Mouse (Mus musculus): ENCODE data around the gene Fam53b. TPM values are rescaled to one million over a fixed set of nuclear protein-coding genes. Genes with fewer than 3 reads are reported as not detected.
A peak's percentile ranks its signal among the peaks of the same experiment; 100 is the strongest.

Fam53b gene
- 19.0 and 20.4 TPM in 2 replicates for total RNA-seq (2017)

DNA sequence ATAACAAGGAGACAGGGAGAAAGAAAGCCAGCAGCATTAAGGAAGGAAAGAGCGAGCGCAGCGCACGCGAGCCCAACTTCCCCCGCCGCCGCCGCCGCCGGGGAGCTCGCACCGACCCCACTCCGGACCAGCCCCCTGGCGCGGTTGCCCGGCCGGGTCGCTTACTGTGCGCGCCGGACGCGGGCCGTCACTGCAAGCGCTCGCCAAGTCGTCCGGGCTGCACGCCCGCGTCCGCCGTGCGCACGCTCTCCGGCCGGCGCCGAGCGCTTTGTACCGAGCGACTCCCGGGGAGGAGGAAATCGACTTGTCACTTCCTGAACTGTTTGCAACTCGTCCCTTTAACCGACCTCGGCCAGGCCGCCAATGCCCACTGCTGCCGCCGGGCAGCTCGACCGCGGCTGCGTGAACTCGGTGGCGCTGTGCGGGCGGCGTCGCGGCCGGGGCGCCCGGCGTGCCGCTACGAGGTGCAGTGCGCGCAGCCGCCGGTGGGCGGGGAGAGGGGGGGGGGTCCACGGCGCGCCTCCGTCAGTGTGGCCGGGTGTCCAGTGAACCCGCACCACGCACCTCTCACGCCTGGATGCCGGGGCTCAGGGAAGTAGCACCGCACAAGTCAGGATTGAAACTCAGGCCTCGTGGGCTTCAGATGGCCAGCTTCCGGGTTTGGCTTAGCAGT lies at the start of gene Fam53b:
Fam53b (minus strand) TSS at position 471 of the 673 bp plus-strand sequence.
- ATAC-seq (ENCODE audit: extremely low read depth, insufficient number of reproducible peaks, low FRiP score, poor library complexity, severe bottlenecking): peak; percentile 35

DNA sequence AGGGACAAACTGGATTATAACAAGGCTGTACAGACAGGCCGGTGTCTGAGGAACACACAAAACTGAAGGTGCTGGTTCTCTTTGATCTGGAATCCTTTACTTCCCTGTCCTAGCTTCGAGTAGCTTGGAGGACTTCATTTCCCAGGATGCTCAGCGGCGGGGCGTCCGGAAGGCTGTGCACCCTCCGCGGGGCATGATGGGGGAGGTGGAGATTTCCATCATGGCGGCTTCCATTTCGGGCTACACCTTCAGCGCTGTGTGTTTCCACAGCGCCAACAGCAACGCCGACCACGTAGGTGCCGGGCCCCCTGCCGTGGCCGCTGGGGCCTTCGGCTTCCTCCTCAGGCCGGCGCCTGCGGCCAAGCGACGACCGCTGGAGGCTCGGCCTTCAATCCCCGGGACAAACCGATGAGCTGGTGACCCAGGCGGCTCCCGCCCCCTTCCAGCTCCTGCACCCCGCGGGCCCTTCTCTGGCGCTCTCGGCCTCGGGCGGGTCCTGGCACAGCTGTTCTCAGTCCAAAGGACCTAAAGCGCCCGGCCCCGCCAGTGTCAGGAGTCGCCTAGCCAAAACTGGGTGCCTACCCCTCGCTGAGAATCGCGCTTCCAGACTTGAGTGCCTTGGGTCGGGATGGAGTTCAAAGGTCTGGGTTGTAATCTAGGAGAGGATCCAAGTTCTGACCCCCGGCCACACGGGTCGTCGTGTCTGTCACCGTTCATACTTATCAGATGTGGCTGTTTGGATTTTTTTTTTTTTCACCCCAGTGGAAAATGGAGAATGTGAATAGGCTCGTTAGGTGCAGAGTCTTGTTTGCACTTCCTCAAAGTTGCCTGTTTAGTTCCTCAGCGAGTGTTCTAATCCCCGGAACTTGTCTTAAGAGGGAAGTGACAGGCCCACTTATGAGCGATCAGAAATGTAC lies 45.6 kb upstream of the Fam53b start, which contains the start of gene Abraxas2:
Abraxas2 (plus strand) TSS at position 184 of the 917 bp plus-strand sequence.
- peak; percentile 99 for ATAC-seq (ENCODE audit: extremely low read depth, insufficient number of reproducible peaks, low FRiP score, poor library complexity, severe bottlenecking)

DNA sequence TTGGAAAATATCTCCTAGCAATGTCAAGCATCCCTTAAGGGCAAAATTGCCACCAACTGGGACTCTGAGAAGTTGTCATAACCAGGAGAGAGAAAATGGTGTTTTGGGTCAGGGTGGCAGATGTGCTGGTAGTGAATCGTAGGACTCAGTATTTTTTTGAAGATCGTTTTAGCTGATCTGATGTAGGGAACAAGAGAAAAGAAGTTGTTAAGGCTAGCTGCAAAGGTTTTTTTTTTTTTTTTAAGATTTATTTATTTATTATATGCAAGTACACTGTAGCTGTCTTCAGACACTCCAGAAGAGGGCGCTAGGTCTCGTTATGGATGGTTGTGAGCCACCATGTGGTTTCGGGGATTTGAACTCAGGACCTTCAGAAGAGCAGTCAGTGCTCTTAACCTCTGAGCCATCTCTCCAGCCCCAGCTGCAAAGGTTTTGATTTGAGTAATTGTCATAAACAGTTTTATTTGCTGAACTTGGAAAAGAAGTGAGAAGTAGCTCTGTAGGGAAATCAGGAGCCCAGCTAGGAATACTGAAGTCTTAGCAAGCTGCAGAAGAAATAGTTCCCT lies 44.4 kb upstream of the Fam53b start:
- ATAC-seq (ENCODE audit: extremely low read depth, insufficient number of reproducible peaks, low FRiP score, poor library complexity, severe bottlenecking): no peak

DNA sequence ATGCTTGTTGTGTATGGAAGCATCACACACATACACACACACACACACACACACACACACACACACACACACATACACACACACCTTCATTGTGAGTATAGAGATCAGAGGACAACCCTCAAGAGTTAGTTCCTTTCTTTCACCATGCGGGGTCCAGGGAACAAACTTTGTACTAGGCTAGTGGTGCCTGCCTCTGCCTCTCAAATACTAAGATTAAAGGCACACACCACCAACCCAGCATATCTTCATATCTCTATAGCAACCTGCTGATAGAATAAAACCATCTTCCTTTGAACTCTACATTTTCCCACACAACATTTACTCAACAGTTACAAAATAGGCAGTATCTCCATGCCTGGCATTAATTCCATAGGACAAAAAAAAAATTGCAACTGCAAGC lies 42.4 kb upstream of the Fam53b start:
- ATAC-seq (ENCODE audit: extremely low read depth, insufficient number of reproducible peaks, low FRiP score, poor library complexity, severe bottlenecking): no peak

DNA sequence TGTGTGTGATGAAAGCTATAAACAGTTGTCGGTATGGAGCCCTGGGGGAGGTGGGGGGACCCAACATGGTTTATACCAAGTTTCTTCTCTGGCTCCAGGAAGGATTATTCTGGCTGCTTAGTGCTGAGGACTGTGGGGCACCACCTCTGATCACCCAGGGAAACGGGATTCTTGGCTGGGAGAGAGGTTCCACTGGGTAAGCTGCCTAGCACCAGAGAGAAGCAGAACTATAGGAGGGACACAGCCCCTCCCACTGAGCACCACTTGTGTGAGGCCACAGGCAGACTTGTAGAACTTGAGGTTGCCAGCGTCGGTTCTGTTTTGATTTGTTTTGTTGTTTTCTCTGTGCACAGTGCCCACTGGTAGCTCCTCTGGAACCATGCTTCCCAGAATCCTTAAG lies 40.3 kb upstream of the Fam53b start:
- no peak for ATAC-seq (ENCODE audit: extremely low read depth, insufficient number of reproducible peaks, low FRiP score, poor library complexity, severe bottlenecking)

DNA sequence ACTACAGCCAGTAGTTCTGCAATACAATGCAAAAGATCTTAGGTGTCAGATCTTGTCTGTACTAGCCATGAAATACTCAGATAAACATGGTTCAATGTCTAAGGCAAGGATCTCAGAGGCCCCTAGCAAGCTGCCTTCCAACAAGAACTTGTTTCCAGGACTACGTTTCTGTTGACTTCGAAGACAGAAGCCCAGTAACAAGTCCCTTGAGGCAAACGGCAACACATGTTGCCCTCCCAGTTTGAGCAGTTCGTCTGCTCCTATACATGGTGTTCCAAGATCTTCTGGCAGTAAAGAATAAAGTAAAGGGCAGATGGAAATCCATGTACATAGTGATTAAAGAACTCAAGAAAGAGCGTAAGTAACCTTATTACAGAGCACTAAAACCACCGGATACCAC lies 39.7 kb upstream of the Fam53b start:
- no peak for ATAC-seq (ENCODE audit: extremely low read depth, insufficient number of reproducible peaks, low FRiP score, poor library complexity, severe bottlenecking)

DNA sequence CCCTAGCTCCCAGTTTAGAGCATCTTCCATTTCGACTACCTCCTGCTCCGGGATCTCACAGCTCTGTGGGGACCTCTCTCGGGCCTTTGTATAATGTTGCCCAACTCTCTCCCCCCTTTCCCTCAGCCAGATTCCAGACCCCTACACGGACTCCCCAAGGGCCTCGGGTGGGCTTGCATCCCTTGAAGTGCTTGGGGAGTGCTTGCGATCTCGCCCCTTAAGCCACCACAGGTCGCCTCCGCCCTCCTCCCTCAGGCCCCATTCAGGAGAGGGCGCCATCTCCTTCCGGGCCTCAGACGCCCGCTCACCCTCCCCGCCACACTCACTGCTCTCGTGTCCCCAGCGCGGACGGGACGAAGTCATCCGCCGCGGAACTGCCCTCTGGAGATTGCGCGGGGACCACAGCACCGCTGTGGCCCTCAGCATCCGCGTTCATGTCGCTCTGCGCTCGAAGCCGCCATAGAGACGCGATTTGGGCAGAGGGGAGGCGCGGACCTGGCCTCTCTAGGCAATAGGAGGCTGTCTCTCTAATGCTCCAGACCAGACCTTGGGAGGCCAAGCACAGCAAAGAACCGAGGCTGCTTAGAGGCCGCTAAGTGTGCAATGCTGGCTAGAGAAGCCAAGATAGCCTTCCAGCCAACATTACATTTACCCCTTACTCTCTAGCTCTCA lies 38.6 kb upstream of the Fam53b start, which contains the start of gene Eef1akmt2:
Eef1akmt2 (minus strand) TSS at position 501 of the 672 bp plus-strand sequence.
- ATAC-seq (ENCODE audit: extremely low read depth, insufficient number of reproducible peaks, low FRiP score, poor library complexity, severe bottlenecking): peak; percentile 91

DNA sequence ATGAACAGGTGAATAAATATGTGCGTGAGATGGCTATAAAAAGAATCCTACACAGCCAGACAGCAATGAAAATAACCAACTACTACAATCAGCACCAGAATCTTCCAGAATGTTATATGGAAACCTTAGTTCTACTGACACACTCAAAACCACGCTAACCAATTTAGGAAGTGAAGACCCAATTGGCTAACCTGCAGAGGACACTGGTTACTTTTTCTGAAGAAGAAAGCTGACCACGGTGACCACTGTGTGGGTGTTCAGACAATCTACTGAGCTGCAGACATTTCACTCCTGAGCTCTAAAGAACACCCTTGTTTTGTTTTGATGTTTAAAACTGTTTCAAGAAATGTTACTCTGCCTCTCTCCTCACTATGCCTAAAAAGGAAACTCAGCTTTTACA lies 29.5 kb upstream of the Fam53b start:
- no peak for ATAC-seq (ENCODE audit: extremely low read depth, insufficient number of reproducible peaks, low FRiP score, poor library complexity, severe bottlenecking)

DNA sequence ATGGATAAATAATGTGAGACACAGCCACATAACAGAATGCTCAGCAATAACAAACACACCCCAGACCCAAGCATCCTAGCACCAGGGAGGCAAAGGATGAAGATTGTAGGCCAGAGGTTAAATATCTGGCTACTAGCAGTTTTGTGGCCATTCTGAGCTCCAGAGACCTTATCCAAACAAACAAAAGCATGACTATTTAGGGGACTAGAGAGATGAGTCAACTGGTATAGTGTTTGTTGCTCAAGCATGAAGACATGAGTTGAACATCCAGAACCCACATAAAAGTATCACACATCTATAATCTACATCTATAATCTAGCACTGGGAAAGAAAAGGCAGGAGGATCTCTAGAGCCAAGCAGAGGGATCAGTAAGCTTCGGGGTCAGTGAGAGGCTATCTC lies 28.8 kb upstream of the Fam53b start:
- no peak for ATAC-seq (ENCODE audit: extremely low read depth, insufficient number of reproducible peaks, low FRiP score, poor library complexity, severe bottlenecking)

DNA sequence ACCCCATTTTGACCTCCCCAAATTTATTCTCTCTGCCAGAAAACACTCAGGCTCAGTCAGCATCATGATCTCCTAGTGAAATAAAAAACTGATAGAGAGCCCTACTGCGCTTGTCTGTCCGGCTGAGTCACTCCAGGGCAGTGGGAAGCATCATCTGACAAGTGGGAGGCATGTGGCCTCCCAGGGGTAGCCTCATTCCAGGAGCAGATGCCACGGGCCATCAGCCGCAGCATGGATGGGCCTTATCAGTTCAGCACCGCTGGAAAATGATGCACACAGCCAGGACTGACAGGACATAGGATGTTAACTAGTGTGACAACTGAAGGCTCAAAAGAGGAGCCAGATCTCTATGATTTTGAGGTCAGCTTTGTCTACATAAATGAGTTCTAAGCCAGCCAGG lies 27.6 kb upstream of the Fam53b start:
- ATAC-seq (ENCODE audit: extremely low read depth, insufficient number of reproducible peaks, low FRiP score, poor library complexity, severe bottlenecking): no peak

DNA sequence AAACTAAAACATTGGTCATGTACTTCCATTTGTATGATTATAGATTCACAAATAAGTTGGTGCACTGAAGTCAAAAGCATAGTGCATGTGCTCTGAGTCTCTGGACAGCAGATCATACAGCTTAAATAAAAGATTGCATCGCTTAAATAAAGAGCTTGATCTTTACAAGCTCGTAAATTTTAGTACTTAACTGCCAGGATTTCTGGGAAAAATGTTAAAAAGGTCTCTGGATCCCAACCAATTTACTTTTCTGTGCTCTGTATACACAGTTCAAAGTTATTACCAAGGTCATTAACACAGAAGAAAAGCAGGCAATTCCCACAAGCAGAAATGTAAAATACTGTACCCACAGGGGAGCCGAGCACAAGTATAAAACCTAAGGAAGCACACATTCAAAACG lies 17.3 kb upstream of the Fam53b start:
- ATAC-seq (ENCODE audit: extremely low read depth, insufficient number of reproducible peaks, low FRiP score, poor library complexity, severe bottlenecking): no peak

DNA sequence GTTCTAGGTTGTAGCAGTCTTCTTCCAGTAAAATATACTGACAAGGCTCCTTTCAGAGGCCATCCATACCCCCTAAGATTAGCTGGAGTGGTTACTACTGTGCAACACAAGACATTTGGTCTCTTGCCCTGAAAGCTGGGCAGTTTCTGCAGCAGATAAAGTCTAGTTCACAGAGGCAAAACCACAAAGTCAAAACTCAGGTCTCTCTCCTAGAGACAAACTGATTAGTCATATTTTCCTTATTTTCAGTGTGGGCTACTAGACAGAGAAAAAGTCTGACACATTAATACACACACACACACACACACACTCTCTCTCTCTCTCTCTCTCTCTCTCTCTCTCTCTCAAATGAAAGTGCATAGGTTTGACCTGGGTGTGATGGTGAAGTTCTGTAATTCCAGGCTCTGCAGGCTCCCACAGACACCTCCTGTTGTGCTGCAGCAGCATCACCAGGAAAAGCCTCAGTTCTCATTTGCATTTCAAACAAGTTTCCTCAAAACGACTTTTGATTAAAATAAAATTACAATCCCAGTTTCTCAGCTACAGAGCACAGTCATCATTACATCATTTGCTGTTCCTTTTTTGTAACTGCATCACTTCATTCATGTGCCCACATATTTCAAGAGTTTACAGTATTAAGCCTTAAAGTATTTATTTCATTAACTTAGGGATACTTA lies 10.8 kb upstream of the Fam53b start:
- no peak for ATAC-seq (ENCODE audit: extremely low read depth, insufficient number of reproducible peaks, low FRiP score, poor library complexity, severe bottlenecking)

DNA sequence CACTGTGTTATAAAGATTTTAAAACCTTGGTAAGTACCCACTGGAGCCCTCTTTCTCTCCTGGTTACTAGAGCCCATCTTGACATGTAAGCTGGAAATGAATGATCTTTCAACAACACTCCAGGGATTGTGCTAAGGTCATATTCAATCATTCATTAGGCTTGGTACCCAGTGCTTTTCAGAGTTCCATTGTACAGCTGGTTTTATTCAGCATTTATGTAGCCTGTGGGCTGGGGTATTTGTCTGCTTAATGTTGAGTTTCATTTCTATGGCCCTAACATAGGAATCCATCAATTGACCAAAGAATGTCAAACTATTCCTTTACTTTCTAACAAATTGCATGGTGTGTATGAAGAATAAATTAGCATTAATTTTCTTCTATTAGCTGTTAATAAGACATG lies 10.1 kb upstream of the Fam53b start:
- ATAC-seq (ENCODE audit: extremely low read depth, insufficient number of reproducible peaks, low FRiP score, poor library complexity, severe bottlenecking): no peak

DNA sequence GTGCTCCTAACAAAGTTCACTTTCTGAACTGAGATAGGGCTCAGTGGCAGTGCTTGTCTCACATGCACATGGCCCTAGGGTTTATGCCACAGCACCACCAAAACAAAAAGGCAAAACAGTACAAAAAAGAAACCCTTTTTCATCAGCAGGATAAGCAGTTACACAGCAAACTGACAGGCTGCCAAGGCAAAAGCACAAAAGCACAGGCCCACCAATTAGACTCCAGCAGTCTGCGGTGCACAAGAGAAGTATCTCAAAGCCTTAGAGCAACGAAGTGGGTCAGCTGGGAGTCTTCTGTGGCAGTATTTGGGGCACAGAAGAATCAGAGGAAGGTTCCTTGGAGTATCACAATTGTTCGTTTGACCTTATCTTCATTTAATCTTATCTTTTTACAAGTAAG lies 7.0 kb upstream of the Fam53b start:
- ATAC-seq (ENCODE audit: extremely low read depth, insufficient number of reproducible peaks, low FRiP score, poor library complexity, severe bottlenecking): no peak

DNA sequence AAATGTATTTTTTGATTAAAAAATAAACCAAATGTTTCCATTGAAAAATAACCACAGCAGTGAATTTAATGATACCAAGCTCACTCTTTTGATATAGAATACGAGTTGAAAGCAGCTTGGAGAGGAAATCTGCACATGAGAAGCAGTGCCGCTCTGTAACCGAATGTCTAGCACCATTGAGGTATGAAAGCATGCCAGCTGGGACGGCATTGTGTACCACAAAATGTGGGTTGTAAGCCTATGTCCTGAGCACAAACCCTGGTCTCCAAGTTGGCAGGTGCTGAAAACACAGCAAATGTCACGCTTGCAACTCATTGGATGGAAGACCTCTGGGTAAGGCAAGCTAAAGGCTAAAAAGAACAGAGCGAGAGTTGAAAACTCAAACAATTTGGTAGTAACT lies 3.4 kb upstream of the Fam53b start:
- ATAC-seq (ENCODE audit: extremely low read depth, insufficient number of reproducible peaks, low FRiP score, poor library complexity, severe bottlenecking): no peak

DNA sequence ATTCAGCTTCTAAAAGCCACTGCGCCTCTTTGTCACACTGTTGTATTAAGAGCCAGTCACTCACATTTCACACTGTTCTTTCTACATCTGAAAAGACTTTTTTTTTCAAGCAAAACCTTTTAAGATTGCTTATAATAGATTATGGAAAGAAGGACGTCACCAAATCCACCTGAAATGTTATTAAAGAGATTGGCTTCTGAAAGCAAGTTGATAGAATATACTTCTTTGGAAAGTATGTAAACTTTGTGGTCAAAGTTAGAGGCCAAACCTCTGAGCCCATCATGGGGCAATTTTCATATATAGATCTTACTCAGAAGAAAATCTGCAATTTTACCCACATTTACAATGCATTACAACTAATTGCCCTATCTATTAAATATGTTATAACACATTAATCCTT lies 2.8 kb upstream of the Fam53b start:
- ATAC-seq (ENCODE audit: extremely low read depth, insufficient number of reproducible peaks, low FRiP score, poor library complexity, severe bottlenecking): no peak

DNA sequence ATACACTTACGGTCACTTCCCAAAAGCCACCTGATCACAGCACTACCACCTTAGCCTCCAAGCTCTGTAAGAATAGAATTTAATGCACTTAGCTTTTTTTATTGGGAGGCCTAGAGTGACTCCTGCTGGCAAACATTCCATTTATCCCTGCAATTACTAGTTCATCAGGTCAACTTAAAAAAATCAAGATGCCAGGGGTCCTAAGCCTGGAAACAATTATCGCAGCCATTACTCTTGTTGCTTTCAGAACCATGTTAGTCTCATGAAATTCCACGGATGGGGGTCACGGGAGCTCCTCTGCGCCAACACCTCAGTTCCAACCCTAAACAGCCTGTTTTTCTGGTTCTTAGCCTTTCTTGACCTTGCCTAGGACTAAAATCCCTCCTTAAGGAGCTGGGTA lies 1.4 kb upstream of the Fam53b start:
- no peak for ATAC-seq (ENCODE audit: extremely low read depth, insufficient number of reproducible peaks, low FRiP score, poor library complexity, severe bottlenecking)

DNA sequence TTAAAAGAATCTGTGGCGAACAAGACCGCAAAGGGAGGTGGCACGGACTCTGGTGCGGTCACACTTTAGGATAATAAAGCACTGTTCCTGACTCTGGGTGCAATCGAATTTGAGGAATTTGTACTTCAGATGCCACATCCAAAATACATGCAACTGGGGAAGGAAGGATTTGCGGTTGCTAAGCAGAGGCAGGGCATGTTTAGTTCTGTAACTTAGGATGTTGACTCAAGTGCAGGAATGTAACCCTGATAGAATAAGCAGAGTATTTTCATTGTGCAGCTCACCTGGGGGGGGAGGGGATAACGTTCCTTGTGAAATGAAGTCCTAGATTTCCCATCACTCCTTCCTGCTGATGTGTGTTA lies 384 bp upstream of the Fam53b start:
- ATAC-seq (ENCODE audit: extremely low read depth, insufficient number of reproducible peaks, low FRiP score, poor library complexity, severe bottlenecking): no peak

All from neutrophil, adult 5-6 weeks (primary cell).